Mouse (Mus musculus): ENCODE measurements around the gene Gpr158.
"Not testable (repeated sequence)": the region's sequence is repeated elsewhere in the genome, so short reads cannot be mapped to it uniquely, and the experiment has no call there.

Gpr158 gene

GRCm38 (mm10) chr2:21367345-21368111 is at the start of gene Gpr158:
TSS of gene Gpr158 (plus strand) at chr2:21367542.
- no peak for DNase-seq (ENCODE audit: low spot score in 2 of 2)

DNA sequence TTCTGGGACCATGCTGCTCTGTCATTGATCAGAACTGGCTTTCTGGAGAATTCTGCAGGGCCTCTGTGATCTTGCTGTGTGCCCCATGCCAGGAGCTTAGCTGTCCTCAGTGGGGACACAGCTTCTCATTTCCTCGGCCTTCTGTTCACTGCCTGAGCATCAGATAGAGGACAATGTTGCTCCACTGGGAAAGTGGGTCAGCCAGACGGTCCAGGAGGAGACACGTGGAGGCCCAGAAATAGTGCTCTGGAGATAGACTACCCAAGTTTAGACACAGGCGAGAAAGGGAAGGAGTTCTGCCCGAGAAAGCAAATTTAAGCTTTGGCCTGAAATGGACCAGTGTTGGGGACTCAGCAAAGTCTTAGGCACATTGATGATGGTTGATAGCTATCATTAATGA is 23.5 kb upstream of the Gpr158 start:
- no peak for DNase-seq (ENCODE audit: low spot score in 2 of 2)

DNA sequence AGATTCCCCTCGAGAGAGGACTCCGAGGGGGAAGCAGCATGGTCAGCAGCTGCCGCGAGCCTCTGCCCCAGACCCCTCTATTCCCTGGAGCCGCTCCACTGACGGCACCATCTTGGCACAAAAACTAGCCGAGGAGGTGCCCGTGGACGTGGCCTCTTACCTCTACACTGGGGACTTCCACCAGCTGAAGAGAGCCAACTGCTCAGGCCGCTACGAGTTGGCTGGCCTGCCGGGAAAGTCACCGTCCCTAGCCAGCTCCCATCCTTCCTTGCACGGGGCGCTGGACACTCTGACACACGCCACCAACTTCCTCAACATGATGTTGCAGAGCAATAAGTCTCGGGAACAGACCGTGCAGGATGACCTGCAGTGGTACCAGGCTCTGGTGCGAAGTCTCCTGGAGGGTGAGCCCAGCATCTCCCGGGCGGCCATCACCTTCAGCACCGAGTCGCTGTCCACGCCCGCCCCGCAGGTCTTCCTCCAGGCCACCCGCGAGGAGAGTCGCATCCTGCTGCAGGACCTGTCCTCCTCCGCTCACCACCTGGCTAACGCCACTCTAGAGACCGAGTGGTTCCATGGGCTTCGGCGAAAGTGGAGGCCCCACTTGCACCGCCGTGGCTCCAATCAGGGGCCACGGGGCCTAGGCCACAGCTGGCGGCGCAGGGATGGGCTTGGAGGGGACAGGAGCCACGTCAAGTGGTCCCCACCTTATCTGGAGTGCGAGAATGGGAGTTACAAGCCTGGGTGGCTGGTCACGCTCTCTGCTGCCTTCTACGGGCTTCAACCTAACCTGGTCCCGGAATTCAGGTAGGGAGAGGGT is 1.2 kb downstream of the Gpr158 start:
- DNase-seq (ENCODE audit: low spot score in 2 of 2) = no peak

GRCm38 (mm10) chr2:21369171-21369485 is 1.8 kb downstream of the Gpr158 start:
- no peak for DNase-seq (ENCODE audit: low spot score in 2 of 2)

DNA sequence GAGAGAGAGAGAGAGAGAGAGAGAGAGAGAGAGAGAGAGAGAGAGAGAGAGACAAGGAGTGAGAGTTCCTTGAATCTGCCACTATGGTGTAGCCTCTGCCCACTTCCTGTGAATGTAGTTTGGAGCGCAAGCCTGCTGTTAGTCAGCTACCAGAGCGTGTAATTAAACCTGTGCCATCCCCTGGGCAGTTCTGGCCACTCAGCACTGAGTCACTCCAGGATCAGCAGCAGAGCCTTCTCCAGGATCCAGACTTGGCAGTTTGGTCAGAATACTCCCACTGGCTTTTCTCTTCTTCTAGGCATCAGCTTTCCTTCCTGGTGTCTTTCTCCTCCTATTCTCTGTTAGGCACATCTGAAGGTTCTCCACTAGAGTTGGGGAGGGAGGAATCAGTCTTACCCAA is 2.2 kb downstream of the Gpr158 start:
- DNase-seq (ENCODE audit: low spot score in 2 of 2) = no peak

- no peak for DNase-seq (ENCODE audit: low spot score in 2 of 2)
These were observed 12.2 kb downstream of the Gpr158 start for GRCm38 (mm10) chr2:21379516-21379915.

GRCm38 (mm10) chr2:21392727-21393126 is 25.4 kb downstream of the Gpr158 start:
- no peak for DNase-seq (ENCODE audit: low spot score in 2 of 2)

GRCm38 (mm10) chr2:21397347-21397746 is 30.0 kb downstream of the Gpr158 start:
- DNase-seq (ENCODE audit: low spot score in 2 of 2) = no peak

GRCm38 (mm10) chr2:21399657-21400056 is 32.3 kb downstream of the Gpr158 start:
- no peak for DNase-seq (ENCODE audit: low spot score in 2 of 2)

DNA sequence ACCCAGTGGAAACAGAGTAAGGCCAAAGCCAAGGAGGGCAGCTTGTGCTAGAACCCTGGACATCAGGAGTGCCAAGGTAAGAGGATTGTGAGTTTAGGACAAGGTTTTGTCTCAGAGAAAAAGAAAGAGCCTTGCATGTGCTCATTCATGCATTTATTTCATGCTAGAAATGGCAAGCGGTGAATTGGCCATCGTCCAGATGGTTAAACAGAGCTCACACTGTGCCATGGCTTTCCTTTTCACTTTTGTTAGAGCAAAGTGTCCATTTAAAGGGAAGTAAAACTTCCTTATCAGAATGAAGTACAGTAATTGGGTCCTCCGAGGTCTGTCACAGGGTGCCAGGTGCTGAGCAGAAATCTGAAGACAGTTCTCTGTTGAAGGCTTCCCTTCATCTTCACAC is 38.3 kb downstream of the Gpr158 start:
- no peak for DNase-seq (ENCODE audit: low spot score in 2 of 2)

DNA sequence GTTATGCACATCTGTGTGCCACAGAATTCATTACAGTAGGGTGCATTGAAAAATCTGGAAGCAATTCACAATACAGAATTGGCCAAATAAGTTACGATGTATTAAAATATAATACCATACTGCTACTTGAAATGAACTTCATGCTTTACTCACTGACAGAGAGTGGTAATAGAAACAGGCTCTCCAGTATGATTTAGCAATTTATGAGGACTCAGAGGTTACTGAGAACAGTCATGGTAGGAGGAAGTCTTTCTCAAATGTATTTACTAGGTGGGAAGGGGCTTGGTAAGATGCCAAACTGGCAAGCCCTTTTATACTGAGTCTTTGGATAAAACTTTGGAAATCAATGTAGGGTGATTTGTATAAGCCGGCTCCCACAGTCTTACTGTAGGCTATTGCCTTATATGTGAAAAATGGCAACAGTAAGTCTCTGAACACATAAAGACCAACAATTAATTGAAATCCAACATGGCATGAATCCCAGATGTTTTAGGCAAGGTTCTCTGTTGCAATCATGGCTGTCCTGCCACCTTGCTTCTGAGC is 40.2 kb downstream of the Gpr158 start:
- DNase-seq (ENCODE audit: low spot score in 2 of 2) = no peak

DNA sequence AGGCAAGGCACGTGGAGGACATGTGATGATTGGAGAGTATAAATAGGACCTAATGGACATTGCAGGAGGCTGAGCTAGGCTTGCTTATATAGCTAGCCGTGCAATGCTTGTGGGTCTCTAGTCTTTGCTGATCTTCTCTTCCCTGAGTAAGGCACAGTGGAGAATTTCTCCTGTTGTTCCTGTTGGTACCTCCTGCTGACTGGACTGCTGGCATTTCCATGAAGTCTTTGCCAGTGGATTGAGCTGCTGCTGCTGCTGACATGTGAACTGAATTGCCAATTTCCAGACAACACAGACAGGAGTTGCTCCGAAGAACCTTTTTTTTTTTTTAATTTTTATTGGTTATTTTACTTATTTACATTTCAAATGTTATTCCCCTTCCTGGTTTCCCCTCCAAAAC is 41.5 kb downstream of the Gpr158 start:
- no peak for DNase-seq (ENCODE audit: low spot score in 2 of 2)

- DNase-seq (ENCODE audit: low spot score in 2 of 2) = no peak
These were observed 62.9 kb downstream of the Gpr158 start for GRCm38 (mm10) chr2:21430288-21430687.

GRCm38 (mm10) chr2:21431182-21431581 is 63.8 kb downstream of the Gpr158 start:
- no peak for DNase-seq (ENCODE audit: low spot score in 2 of 2)

DNA sequence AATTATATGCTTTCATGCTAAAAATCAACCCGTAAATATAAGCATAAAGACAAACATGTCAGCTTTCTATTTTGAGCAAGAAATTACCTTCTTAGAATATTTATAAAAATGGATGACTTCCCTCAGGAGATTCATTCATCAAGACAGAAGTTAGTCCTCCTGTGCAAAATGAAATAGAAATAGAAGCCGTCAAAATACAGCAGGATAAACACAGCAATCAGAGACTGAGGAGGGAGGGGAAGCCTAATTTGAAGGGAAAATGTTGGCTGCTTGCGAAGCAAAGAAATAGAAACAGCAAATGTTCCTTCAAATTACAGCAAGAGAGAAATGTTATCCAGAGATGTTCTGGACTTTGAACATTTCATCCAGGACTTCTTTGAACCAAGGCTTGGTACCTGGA is 72.3 kb downstream of the Gpr158 start:
- no peak for DNase-seq (ENCODE audit: low spot score in 2 of 2)

GRCm38 (mm10) chr2:21460606-21461005 is 93.3 kb downstream of the Gpr158 start:
- DNase-seq (ENCODE audit: low spot score in 2 of 2) = not testable (repeated sequence)

GRCm38 (mm10) chr2:21474957-21475356 is 107.6 kb downstream of the Gpr158 start:
- DNase-seq (ENCODE audit: low spot score in 2 of 2) = no peak

- no peak for DNase-seq (ENCODE audit: low spot score in 2 of 2)
These were observed 129.5 kb downstream of the Gpr158 start for GRCm38 (mm10) chr2:21496881-21497280.

GRCm38 (mm10) chr2:21497965-21498364 is 130.6 kb downstream of the Gpr158 start:
- no peak for DNase-seq (ENCODE audit: low spot score in 2 of 2)

- no peak for DNase-seq (ENCODE audit: low spot score in 2 of 2)
These were observed 132.1 kb downstream of the Gpr158 start for GRCm38 (mm10) chr2:21499399-21499798.

DNA sequence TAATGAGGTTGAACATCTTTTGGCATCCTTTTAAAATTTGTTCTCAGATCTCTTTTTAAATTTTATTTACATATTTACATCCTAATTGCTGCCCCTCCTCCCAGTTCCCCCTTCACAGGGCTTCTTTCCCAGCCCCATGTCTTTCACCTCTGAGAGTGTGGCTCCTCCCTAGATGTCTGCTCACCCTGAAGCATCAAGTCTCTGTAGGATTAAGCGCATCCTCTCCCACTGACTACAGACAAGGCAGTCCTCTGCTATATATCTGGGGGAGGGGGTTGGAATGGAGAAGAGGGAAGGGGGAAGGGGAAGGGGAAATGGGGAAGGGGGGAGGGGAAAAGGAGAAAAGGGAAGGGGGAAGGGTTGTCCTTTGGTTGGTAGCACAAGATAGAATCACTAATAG is 140.1 kb downstream of the Gpr158 start:
- DNase-seq (ENCODE audit: low spot score in 2 of 2) = no peak

DNA sequence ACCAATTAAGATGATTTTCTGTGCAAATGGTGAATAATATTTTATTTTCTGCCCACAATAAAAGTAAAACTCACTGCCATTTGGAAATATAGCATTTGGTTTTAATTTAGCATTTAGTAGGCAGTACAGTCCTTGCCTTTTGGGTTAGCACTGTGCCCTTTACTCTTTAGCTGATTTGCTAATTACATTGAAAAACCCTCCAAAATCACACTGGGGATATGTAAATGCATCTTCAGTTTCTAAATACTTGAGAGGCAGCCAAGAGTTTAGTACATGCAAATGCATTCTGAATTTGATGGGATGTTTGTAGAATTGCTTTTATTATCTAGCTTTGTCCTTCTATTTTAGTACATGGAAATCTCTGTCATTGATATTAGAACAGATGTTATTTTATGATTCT is 163.4 kb downstream of the Gpr158 start:
- no peak for DNase-seq (ENCODE audit: low spot score in 2 of 2)

- no peak for DNase-seq (ENCODE audit: low spot score in 2 of 2)
These were observed 251.8 kb downstream of the Gpr158 start for GRCm38 (mm10) chr2:21619180-21619579.

Data from spleen, postnatal 14 days (tissue).